Mouse (Mus musculus) lung, postnatal 4 days (tissue): ENCODE results near the gene Vav2.

Experiments used
- DNase-seq, 2 experiments: peaks; one replicate each; pipeline ENCODE4 v3.0.0; 2021

The Vav2 gene

DNA sequence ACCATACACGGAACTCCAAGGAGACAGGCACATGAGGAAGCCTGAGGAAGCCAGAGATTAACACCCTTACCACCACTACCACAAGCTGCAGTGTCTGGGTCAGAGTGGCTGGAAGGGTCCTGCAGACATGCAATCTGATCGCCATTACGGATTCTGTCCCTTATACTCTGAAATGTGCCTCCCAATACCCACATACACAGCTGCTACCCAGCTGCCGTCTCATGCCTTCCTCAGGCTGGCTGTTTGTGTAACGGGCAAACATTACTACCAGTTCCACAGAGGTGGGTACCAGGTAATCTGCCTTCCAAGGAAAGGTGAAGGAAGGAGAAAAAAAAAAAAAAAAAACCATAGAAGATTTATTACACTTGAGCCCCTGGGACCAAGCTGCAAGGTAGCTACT lies 110.7 kb downstream of the Vav2 start:
- no peak for DNase-seq

DNA sequence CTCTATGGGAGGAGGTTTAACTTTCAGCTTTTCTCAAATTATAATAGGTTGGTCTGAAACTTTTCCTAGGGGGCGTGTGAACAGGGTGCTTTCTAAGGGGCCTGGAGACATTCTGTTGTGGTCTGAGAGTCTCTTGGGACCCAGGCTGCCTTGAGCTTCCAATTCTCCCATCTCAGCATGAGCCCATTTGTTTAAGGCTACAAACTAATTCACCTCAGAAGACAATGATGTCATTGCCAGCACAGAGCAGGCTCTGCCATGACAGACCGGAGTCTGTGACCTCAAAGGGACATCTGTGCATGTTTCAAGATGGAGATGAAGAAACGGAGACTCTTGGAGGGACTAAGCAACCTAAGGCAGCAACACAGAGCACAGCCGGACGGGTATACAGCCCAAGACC lies 112.6 kb downstream of the Vav2 start:
- DNase-seq, result no peak

DNA sequence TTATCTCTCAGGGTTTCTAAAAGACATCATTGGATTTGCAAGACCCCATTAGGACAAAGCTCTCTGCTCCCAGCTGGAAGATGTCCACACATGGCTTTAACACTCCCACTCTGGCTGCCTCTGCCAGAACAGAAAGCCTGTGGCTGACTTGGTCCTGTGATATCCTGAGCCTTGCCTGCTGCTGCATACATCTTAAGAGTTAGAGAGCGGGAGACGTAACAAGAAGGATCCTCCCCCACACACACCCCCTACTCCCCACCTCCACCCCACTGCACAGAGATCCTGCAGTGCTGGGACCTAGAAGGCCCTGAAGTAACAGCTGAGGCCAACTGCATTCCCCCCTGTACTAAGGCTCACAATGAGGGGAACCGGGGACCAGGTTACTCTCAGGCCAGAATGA lies 114.3 kb downstream of the Vav2 start:
- DNase-seq, result peak; percentile 40 to 70

DNA sequence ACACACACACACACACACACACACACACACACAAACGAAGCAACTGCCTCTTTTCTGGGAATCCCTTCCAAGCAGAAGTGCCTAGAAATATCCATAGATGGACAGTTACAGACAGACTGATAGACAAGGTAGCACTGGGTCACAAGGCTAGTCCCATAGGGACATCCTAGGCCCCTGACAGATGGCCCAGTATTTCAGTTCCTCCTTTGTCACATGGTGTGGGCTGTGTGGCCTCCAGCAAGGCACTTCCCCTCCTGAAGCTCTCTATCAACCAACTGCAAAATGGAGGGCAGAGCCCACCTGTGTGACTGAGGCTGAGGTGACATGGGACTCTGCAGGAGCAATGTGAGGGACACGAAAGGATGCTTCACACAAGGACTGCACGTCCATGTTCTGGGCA lies 115.2 kb downstream of the Vav2 start:
- DNase-seq, result no peak

DNA sequence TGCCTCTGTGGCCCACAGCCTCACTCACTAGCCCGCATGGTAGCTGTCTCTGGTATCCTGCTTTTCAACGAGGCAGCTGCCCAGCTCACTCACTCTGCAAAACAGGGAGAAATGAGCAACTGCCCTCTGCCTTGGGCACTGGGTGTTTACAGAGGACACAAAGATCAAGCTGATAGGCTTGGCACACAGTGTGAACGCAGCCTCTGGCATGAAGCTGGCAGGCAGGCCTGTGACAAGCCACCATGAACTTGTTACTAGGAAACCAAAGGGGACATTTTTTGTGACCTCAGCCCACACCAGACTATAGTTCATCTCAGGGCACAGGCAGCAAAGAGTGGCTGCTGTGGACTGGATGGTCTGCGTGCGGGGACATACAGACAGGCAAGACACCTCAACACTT lies 115.9 kb downstream of the Vav2 start:
- DNase-seq, result no peak

DNA sequence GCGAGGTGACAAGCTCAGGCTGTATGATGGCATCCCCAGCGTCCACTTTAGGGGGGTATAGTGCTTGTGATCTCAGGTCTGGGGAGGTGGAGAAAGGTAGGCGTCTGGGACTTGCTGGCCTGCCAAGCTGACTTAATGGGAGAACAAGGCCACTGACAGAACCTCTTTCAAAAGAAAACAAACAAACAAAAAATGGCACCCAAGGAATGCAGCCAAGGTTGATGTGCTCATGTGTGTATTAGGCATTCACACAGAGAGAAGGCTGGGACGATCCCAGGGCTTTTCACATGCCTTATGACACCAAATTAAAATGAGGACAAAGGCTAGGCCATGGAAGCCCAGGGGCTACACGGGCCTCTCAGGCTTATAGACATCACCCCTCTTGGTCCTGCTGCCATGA lies 116.6 kb downstream of the Vav2 start:
- DNase-seq, result no peak

DNA sequence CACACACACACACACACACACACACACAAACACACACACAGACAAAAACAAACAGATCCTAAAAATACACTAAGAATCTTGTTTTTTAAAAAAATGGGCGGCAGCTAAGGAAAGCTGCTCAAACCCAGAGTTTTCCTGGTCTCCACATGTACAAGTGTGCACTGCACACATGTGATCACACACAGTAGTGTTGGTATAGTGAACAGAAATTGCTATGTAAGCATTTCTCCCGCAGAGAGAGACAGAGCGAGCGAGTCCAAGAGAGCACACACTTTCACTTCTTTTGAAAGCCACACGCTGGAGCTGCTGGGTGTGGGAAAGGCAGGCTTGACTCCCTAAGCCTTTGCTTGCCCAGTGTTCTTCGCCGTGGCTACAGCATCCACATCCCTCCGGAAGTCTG lies 120.2 kb downstream of the Vav2 start:
- DNase-seq, result no peak

DNA sequence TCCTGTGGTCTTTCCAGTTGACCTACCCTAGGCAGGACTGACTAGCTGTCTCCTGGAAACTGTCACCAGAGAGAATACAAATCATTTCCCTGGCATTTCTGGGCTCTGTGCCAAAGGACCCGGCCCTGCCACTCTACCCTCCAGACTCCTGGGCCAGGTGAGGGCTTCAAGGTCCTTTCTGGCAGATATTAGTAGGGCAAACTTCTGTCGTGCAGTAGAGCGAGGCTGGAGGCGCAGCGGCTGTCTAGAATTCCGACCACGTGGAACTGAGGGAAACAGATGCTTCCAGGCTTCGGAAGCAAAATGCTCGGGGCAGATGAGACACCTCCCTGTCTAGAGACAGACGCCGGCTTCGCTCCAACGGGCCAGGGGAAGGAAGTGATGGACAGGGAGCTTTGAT lies 122.1 kb downstream of the Vav2 start:
- DNase-seq, result peak; percentile 59 to 67

DNA sequence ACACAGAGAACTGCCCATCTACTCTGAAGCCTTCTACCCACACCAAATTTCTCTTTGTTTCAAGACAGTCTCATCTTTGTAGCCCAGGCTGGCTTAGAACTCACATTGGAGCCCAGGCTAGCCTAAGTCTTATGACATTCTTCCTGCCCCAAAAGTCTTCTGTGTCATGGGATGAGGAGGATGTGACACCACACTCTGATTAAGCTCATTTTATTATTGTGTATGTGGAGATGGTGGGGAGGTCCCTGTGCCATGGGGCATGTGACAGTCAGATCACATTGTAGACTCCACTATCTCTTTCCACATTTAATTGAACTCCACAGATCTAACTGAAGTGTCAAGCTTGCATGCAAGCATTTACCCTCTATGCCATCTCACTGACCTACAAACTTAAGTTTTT lies 122.8 kb downstream of the Vav2 start:
- no peak for DNase-seq

DNA sequence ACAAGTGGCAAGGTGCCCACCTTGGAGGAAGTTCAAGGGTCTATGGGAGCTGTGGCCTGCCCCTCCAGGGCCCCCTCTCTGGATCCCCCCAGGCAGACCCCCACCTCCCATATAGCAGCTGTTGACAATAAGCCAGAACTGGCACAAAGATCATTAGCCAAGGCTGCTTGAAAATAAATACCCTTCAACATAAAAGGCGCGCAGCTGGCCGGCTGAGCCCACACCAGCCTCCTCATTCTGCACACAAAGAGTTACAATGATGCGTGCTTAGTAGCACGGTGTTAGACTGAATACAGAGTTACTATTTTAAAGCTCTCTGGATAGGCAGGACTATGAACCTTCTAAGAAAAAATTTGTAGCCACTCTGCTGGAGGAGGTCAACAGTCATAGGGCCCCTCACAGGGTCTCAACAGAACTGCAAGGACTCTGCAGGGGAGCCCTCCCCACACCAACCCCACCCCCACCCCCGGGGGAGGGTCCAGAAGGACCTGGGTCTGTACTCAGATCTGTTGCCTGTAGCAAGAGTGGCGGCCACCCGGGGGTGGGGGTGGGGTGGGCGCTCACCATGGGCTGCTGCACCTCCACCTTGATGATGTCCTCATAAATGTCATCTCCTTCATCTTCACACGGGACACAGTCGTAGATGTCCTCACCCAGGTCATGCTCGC lies 125.3 kb downstream of the Vav2 start:
- DNase-seq, result no peak

DNA sequence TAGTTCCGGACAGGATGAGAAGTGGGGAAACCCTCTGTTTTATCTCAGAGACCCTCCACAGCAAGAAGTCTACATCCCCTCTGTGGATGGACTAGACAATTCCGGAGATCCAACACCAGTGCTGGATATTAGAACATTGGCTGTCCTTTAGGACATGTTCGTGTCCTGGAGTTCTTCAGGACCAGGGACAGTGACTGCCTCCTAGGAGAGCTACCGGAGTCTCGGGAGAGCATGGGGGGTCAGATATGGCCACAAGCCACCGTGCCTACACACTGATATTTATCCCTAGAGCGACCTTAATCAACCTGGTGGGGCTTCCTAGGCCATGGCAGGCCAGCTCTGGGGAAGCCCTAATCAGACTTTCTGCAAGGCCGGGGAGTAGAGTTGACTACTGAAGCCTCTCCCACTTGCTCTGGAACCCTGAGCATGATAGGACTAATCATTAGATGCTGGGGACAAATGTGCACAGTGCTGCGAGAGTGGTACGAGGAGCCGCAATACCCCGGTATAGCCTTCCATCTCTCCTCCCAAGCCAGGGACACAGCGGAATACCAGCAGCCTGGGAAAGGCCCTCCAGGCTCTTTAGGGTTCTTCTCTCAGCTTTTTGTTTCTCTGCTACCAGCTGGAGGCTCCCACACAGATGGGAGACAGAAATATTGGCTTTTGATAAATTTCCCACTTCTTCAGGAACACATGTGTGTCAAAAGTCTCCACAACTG lies 125.9 kb downstream of the Vav2 start:
- DNase-seq, result no peak

DNA sequence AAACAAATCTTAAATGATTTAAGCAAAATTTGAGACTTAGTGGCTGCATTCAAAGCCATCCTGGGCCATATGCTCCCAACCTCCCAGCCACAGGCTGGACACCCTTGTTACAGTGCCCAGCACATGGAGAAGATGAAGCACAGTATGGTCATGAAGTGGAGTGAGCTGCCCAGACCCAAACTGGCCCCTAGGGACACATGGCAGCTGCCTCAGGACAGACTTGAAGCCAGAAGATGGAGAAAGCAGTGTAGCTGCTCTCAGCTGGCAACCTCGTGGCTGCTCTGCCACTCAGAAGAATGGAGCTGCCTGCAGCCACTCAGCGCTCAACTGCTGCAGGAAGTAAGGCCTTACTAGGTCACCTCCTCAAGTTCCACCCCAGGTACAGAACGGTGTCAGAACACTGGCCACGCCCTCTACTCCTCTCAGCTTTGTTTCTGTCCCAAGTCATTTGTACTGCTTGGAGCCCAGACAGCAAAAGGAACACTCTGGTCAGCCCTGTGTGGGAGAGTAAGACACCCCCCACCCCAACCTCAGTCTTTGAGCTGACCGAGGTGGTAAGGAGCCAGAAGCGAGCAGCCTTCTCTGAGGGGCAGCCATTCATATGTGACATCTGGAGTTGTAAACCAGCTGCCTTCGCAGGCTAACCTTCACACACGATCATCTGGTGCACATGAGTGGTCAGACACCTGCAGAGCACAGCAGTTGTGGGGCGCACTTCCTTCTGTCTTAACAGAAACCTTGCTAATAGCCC lies 130.0 kb downstream of the Vav2 start:
- peak in 1 of 2 experiments; percentile 36 for DNase-seq

DNA sequence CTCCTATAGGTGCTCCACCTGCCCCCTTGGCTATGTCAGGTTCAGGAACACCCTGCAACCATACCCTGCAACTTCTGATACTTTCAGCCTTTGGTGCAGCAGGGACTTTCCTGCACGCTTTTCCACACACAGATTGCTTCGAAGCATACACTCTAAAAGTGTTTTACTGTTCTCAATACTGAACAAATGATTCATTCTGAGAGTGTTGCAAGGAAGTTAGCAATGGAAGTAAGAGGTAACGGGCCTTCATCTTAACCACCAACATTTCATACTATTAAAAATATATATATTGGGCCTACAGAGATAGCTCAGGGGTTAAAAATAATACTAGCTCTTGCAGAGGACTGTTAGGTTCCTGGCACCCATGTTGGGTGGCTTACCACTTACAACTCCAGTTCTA lies 132.1 kb downstream of the Vav2 start:
- no peak for DNase-seq

DNA sequence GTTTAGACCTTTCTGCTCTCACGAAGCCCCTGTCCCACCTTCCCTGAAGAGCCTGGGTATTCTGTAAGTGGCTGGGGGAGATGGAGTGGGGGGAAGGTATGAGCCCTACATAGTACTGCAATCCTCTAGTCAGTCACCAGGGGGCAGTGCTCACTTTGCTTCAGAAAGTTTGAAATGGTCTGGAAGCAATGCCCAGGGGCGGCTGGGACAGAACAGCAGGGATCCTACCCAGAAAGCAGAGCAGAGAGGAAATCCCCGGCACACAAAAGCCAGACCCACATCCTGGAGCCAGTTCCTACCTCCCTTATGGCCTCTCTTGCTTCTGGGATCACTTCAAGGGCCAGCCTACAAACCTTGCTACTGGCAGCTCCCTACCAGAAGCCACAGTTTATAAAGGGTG lies 137.8 kb downstream of the Vav2 start:
- peak; percentile 76 to 86 for DNase-seq

DNA sequence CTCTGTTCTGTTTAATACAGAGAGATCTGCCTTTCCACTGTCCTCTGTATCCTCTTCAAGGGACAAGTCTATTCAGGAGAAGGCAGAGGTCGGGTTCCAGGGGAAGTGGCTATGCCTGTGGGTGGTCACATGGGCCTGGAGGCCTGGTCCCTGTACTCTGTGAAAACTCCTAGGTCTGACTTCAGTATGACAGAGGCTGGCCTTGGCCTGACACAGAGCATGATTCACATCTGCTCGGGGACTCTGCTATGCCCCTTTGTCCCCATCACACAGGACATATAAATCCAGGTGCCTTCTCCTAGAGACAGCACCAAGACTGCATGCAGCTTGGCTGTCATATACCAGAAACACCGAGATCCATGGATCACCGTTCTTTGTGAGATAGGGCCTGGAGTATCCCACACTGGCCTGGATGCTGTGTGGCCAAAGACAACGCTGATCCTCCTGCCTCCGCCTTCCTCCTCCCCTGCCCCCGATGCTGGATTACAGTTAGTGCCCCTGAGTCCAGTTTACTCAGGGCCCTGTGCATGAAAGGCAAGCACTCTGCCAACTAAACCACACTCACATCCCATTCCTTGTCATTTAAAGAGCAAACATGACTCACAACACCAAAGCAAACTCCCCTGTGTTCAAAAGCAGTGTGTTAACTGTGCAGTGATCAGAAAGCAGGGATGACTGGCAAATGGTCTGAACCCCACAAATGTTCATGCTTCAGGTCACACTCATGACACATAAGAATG lies 139.7 kb downstream of the Vav2 start:
- no peak for DNase-seq

DNA sequence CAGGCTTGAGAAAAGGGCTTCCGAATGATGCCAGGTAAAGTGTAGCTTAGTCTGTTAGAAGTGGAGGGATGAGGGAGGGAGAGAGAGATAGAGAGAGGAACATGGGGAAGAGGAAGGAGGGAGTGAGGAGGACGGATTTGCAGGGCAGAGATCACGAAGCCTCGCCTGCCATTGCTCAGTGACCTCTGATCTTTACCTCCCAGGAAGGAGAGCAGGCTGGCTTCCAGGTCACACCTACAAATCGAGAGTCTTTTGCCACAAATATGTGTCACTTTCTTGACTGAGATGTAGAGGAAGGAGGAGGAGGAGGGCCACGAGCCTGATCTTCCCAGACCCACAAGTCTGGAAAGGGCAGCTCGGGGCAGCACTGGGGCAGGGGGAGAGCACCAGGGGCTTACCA lies 142.4 kb downstream of the Vav2 start:
- DNase-seq, result no peak

DNA sequence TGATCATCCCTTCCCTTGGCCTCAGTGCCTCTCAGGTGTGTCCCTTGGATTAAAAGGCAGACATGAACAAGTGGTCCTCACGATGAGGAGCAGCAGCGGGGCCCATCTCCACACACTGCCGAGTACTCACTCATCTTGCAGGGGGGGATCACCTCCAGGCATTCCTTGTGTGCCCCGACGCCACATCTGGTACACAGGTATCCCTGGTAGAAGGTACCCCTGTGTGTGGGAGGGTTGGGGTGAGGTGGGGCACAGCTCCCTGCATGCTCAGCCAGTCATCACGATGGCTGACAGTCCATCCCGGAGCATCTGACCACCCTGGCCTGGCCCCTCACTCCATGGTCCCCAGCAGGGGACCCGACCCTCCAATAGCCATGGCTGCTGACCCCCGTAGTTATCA lies 145.1 kb downstream of the Vav2 start:
- no peak for DNase-seq

DNA sequence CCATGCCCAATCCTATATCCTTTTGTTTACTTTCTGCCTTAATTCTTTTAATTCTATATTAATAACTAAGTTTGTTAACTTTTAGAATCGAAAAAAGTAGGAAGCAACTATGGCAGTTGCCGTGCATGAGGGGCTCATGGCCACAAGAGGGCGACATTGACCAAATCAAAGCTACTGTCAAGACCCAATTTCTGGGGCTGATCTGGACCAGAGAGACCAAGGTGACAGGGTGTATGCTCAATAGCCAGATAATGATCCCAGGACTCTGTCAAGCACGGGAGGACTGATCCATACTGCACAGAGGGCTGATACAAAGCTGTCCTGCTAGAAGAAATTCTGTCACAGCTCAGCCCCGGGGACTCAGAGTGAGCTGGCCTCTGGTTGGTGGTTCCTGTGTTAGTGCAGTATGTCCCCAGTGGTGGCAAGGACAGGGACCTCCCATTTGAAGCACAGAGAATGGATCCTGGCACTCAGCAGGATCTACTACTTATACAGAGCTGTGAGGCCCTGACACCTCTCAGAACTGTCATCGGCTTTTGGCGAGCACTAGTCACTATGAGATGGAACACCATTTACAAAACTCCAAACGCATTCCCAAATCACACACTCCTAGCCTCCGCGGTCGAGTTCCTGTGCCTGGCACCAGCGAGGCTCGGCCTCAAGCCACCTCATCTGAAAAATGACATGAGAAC lies 145.8 kb downstream of the Vav2 start:
- DNase-seq, result peak; percentile 41 to 81

DNA sequence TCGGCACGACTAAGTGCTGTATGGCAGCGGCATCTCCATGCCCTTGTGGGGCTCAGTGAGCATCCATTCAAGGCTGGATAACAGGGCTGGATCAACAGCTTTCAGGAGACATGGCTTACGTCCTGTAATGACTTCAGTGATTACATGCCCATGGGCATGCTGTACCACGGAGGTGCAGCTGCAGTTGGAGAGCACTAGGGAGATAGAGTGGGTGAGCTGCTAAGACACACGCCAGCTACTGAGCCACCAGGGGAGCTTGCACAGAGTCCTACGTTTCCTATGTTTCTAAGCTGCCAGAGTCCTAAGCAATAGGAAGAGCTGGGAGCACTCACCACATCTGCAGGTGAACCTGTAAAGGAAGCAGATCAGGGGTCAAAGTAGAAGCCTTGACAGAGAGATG lies 148.0 kb downstream of the Vav2 start:
- DNase-seq, result no peak

DNA sequence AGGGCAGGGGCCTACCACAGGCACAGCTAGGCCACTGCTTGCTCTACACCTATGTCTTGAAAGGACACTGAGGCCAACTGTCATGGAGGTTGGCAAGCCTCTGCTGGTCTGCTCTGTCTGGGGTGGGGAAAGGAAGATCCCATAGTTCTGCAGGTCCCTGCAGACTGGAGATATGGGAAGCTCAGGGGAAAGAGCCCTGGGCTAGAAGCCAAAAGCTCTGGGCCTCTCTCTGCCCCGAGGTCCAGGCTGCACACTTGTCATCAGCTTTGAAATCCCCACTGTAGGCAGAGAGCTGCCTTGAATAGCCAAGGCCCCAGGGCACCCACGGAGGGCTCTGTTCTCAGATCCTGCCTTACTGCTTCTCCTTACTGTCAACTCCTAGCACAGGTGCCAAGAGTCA lies 158.5 kb downstream of the Vav2 start:
- DNase-seq, result no peak

DNA sequence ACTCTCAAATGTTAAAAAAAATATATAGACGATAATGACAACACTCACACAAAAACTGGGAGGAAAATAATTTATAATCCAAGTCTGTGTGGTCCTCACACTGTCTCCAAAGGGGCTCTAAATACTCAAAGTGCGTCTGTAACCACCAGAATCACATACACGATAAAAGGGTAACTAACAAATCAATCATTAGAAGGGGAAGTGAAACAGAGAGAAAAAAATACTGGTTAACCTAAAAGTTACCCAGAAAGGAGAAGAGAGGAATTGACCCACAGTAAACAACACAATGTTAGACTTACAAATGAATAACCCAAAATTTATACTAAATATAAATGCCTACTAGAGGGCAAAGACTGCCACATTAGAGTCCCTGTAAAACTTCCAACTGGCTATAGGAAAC lies 161.0 kb downstream of the Vav2 start:
- no peak for DNase-seq

DNA sequence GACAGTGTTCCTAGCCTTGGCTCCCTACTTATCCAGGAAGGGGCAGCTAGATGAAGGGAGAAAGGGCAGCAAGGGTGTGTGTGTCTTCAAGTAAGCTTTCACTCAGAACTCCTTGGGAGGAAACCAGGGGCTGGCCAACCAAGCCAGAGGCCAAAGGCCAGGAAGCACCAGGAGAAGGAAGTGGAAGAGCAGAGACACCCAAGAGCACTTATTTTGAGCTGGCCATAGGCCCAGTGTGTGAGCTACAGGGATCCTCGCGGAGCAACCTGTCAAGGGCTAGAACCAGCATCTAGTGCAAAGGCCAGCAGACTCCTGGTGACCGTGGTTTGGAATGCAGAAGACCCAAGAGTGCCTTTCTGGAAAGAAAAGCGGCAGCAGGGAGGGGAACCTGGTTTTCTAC lies 163.8 kb downstream of the Vav2 start:
- DNase-seq, result no peak

DNA sequence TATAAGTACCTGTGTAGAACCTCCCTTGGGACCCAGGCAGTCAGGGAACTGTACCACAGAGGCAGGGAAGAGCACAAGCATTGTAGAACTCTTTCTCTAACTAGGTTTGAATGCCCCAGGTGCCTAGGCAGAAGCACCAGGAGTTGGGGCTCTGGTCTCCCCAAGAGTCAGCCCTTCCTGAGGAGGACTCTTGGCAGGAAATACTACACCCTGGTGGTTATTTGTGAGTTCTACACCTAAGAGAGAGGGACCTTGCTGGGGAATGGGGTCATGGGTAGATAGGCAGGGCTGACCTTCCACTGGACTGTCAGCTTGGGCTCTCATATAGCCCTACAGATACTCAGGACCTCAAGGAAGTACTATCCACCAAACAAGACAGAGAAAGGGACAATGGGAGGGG lies 175.4 kb downstream of the Vav2 start:
- DNase-seq, result no peak
